Mouse (Mus musculus): ENCODE measurements around the gene Asic2.

DNA sequence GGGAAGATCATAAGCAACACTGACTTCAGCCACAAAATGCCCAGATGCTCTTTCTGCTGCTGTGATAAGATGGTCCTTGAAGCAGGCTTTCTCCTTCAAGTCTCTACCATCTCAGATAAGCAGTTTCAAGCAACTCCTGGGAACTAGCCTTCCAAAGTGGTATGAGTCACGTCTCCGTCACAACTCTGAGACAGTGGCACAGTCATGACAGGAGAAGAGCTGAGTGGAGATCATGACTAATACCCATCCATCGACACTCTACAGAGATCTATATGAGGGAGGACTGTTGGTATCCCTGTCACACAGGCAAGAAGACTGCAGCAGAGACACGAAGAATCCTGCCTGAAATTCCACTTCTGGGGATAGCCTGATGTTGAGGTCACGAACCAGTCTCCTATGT, 1049.9 kb downstream of the Asic2 start:
- TF ChIP-seq CTCF (IDR thresholded peaks at IDR 0.05 in 2 of 3, conservative IDR thresholded peaks at IDR 0.05 in 1 of 3; ENCODE audit: control insufficient read depth in 1 of 3, insufficient read depth in 1 of 3, low read depth in 2 of 3, low read length in 3 of 3, poor library complexity in 1 of 3, severe bottlenecking in 1 of 3) (no peak), POLR2A (IDR thresholded peaks at IDR 0.05; ENCODE audit: control insufficient read depth in 1 of 2, insufficient read depth in 1 of 2, low read depth in 1 of 2, low read length in 2 of 2, poor library complexity in 1 of 2) (no peak), BHLHE40 (IDR thresholded peaks at IDR 0.05; ENCODE audit: borderline replicate concordance, low read depth, low read length) (no peak), TBP (IDR thresholded peaks at IDR 0.05; ENCODE audit: low read depth, low read length) (no peak), ZC3H11A (IDR thresholded peaks at IDR 0.05; ENCODE audit: low read depth, low read length) (no peak), ZNF384 (IDR thresholded peaks at IDR 0.05; ENCODE audit: low read depth, low read length) (no peak), ELF1 (IDR thresholded peaks at IDR 0.05; ENCODE audit: low read depth, low read length) (no peak), TCF12 (IDR thresholded peaks at IDR 0.05; ENCODE audit: low read depth, low read length) (no peak), EP300 (IDR thresholded peaks at IDR 0.05; ENCODE audit: low read depth in 1 of 2, low read length in 2 of 2) (no peak), POLR2AphosphoS2 (IDR thresholded peaks at IDR 0.05; ENCODE audit: low read length) (no peak), SIN3A (IDR thresholded peaks at IDR 0.05; ENCODE audit: low read length) (no peak), HCFC1 (IDR thresholded peaks at IDR 0.05; ENCODE audit: low read depth, low read length) (no peak), CHD2 (IDR thresholded peaks at IDR 0.05; ENCODE audit: low read length) (no peak)
